Mouse (Mus musculus): ENCODE measurements around the gene Hmga1b. TPM values are rescaled to one million over a fixed set of nuclear protein-coding genes. Genes with fewer than 3 reads are reported as not detected.

The Hmga1b gene
- polyA plus RNA-seq, 1 experiment from 2014 or later = 8.2 TPM

GRCm38 (mm10) chr11:120789355-120789754 is 26.8 kb downstream of the Hmga1b start:
- H3K4me3 ChIP-seq (ENCODE audit: low read depth, low read length) = no peak overlapping the region

GRCm38 (mm10) chr11:120789810-120790209 is 27.2 kb downstream of the Hmga1b start:
- Histone ChIP-seq H3K36me3 (ENCODE audit: control insufficient read depth, insufficient read depth, low read length) (peaks cover 32% of the 10 kb centered on the region), H3K9ac (ENCODE audit: low read length) (no peak overlapping the region), H3K4me2 (no peak overlapping the region), H3K4me3 (ENCODE audit: low read depth, low read length) (no peak overlapping the region), H3K27ac (ENCODE audit: low read depth, low read length) (no peak overlapping the region), H3K27me3 (ENCODE audit: control insufficient read depth, insufficient read depth, low read length) (no peaks in the 10 kb centered on the region), H3K4me1 (ENCODE audit: control insufficient read depth, insufficient read depth, low read length) (peaks cover 6% of the 10 kb centered on the region), H3K9me3 (ENCODE audit: control insufficient read depth, low read length) (no peaks in the 10 kb centered on the region)
- DNase-seq (ENCODE audit: low spot score, missing footprints) (no peak), ATAC-seq (ENCODE audit: low FRiP score) (no peak)
- WGBS = 89% methylated on average over 3 of the region's 3 CpGs

More at GRCm38 (mm10) chr11:120789355-120789754, 26.8 kb downstream of the Hmga1b start:
- H3K27ac ChIP-seq (ENCODE audit: low read depth, low read length) = no peak overlapping the region
- no peak overlapping the region for H3K9ac ChIP-seq (ENCODE audit: low read length)
- DNase-seq (ENCODE audit: low spot score, missing footprints) (no peak), ATAC-seq (ENCODE audit: low FRiP score) (no peak)
- peaks cover 32% of the 10 kb centered on the region for H3K36me3 ChIP-seq (ENCODE audit: control insufficient read depth, insufficient read depth, low read length)
- no peaks in the 10 kb centered on the region for H3K9me3 ChIP-seq (ENCODE audit: control insufficient read depth, low read length)
- H3K4me1 ChIP-seq (ENCODE audit: control insufficient read depth, insufficient read depth, low read length) = peaks cover 7% of the 10 kb centered on the region
- H3K4me2 ChIP-seq = no peak overlapping the region
- 83% methylated on average over 4 of the region's 4 CpGs for WGBS
- no peaks in the 10 kb centered on the region for H3K27me3 ChIP-seq (ENCODE audit: control insufficient read depth, insufficient read depth, low read length)

GRCm38 (mm10) chr11:120792652-120793051 is 30.1 kb downstream of the Hmga1b start:
- DNase-seq (ENCODE audit: low spot score, missing footprints) = no peak
- Histone ChIP-seq H3K4me2 (no peak overlapping the region), H3K27ac (ENCODE audit: low read depth, low read length) (no peak overlapping the region), H3K4me1 (ENCODE audit: control insufficient read depth, insufficient read depth, low read length) (peaks cover 10% of the 10 kb centered on the region), H3K36me3 (ENCODE audit: control insufficient read depth, insufficient read depth, low read length) (peaks cover 32% of the 10 kb centered on the region), H3K27me3 (ENCODE audit: control insufficient read depth, insufficient read depth, low read length) (no peaks in the 10 kb centered on the region), H3K9ac (ENCODE audit: low read length) (no peak overlapping the region), H3K9me3 (ENCODE audit: control insufficient read depth, low read length) (no peaks in the 10 kb centered on the region), H3K4me3 (ENCODE audit: low read depth, low read length) (no peak overlapping the region)
- no peak for ATAC-seq (ENCODE audit: low FRiP score)
- WGBS = 95% methylated on average over 9 of the region's 9 CpGs

GRCm38 (mm10) chr11:120795756-120796613 is 33.4 kb downstream of the Hmga1b start, which contains the start of gene Dus1l:
Dus1l (minus strand) TSS chr11:120796403.
- peak within 1 kb of the TSS; percentile 51 for H3K27ac ChIP-seq (ENCODE audit: low read depth, low read length)
- H3K9ac ChIP-seq (ENCODE audit: low read length) = peak within 1 kb of the TSS; percentile 94
- ATAC-seq (ENCODE audit: low FRiP score) (peak; percentile 90), DNase-seq (ENCODE audit: low spot score, missing footprints) (peak; percentile 100)
- peak within 1 kb of the TSS; percentile 98 for H3K4me3 ChIP-seq (ENCODE audit: low read depth, low read length)
- H3K27me3 ChIP-seq (ENCODE audit: control insufficient read depth, insufficient read depth, low read length) = no peaks in the 10 kb centered on the region
- 3% methylated on average over 59 of the region's 59 CpGs for WGBS
- peaks cover 13% of the 10 kb centered on the region; the same call in 1 of the 2 replicates for H3K36me3 ChIP-seq (ENCODE audit: control insufficient read depth, insufficient read depth, low read length)
- peaks cover 10% of the 10 kb centered on the region for H3K4me1 ChIP-seq (ENCODE audit: control insufficient read depth, insufficient read depth, low read length)
- no peaks in the 10 kb centered on the region for H3K9me3 ChIP-seq (ENCODE audit: control insufficient read depth, low read length)
- H3K4me2 ChIP-seq = peak within 1 kb of the TSS; percentile 97

GRCm38 (mm10) chr11:120796614-120796946 is 34.0 kb downstream of the Hmga1b start:
- Histone ChIP-seq H3K4me1 (ENCODE audit: control insufficient read depth, insufficient read depth, low read length) (peaks cover 10% of the 10 kb centered on the region), H3K4me2 (peak overlapping the region; percentile 97), H3K27me3 (ENCODE audit: control insufficient read depth, insufficient read depth, low read length) (no peaks in the 10 kb centered on the region), H3K27ac (ENCODE audit: low read depth, low read length) (peak overlapping the region; percentile 51), H3K9me3 (ENCODE audit: control insufficient read depth, low read length) (no peaks in the 10 kb centered on the region), H3K4me3 (ENCODE audit: low read depth, low read length) (peak overlapping the region; percentile 98), H3K36me3 (ENCODE audit: control insufficient read depth, insufficient read depth, low read length) (peaks cover 13% of the 10 kb centered on the region; the same call in 1 of the 2 replicates), H3K9ac (ENCODE audit: low read length) (peak overlapping the region; percentile 94)
- WGBS = 33% methylated on average over 8 of the region's 8 CpGs
- DNase-seq (ENCODE audit: low spot score, missing footprints) = no peak
- peak; percentile 41 for ATAC-seq (ENCODE audit: low FRiP score)

- Histone ChIP-seq H3K4me1 (ENCODE audit: control insufficient read depth, insufficient read depth, low read length) (peaks cover 10% of the 10 kb centered on the region), H3K27me3 (ENCODE audit: control insufficient read depth, insufficient read depth, low read length) (no peaks in the 10 kb centered on the region), H3K4me3 (ENCODE audit: low read depth, low read length) (no peak overlapping the region), H3K36me3 (ENCODE audit: control insufficient read depth, insufficient read depth, low read length) (peaks cover 5% of the 10 kb centered on the region; the same call in 1 of the 2 replicates), H3K9me3 (ENCODE audit: control insufficient read depth, low read length) (no peaks in the 10 kb centered on the region), H3K4me2 (no peak overlapping the region), H3K27ac (ENCODE audit: low read depth, low read length) (no peak overlapping the region), H3K9ac (ENCODE audit: low read length) (no peak overlapping the region)
- DNase-seq (ENCODE audit: low spot score, missing footprints) (no peak), ATAC-seq (ENCODE audit: low FRiP score) (no peak)
- WGBS = 92% methylated on average over 3 of the region's 3 CpGs
Observed at GRCm38 (mm10) chr11:120798244-120798643, 35.6 kb downstream of the Hmga1b start.

- Histone ChIP-seq H3K9ac (ENCODE audit: low read length) (no peak overlapping the region; the same call in 1 of the 2 replicates), H3K4me1 (ENCODE audit: control insufficient read depth, insufficient read depth, low read length) (peaks cover 10% of the 10 kb centered on the region), H3K27me3 (ENCODE audit: control insufficient read depth, insufficient read depth, low read length) (no peaks in the 10 kb centered on the region), H3K27ac (ENCODE audit: low read depth, low read length) (no peak overlapping the region), H3K4me2 (no peak overlapping the region), H3K4me3 (ENCODE audit: low read depth, low read length) (no peak overlapping the region), H3K9me3 (ENCODE audit: control insufficient read depth, low read length) (no peaks in the 10 kb centered on the region), H3K36me3 (ENCODE audit: control insufficient read depth, insufficient read depth, low read length) (no peaks in the 10 kb centered on the region)
- no peak for DNase-seq (ENCODE audit: low spot score, missing footprints)
- WGBS = 82% methylated on average over 6 of the region's 6 CpGs
- ATAC-seq (ENCODE audit: low FRiP score) = no peak
Observed at GRCm38 (mm10) chr11:120799316-120799890, 36.8 kb downstream of the Hmga1b start.

- H3K4me1 ChIP-seq (ENCODE audit: control insufficient read depth, insufficient read depth, low read length) = peaks cover 6% of the 10 kb centered on the region
- H3K27me3 ChIP-seq (ENCODE audit: control insufficient read depth, insufficient read depth, low read length) = no peaks in the 10 kb centered on the region
- H3K36me3 ChIP-seq (ENCODE audit: control insufficient read depth, insufficient read depth, low read length) = no peaks in the 10 kb centered on the region
- WGBS = 14% methylated on average over 10 of the region's 10 CpGs
- H3K4me3 ChIP-seq (ENCODE audit: low read depth, low read length) = no peak overlapping the region
- no peak overlapping the region for H3K4me2 ChIP-seq
- no peaks in the 10 kb centered on the region for H3K9me3 ChIP-seq (ENCODE audit: control insufficient read depth, low read length)
- no peak overlapping the region for H3K27ac ChIP-seq (ENCODE audit: low read depth, low read length)
- DNase-seq (ENCODE audit: low spot score, missing footprints) (peak; percentile 98), ATAC-seq (ENCODE audit: low FRiP score) (peak; percentile 70)
- peak overlapping the region; percentile 44; the same call in 1 of the 2 replicates for H3K9ac ChIP-seq (ENCODE audit: low read length)
Observed at GRCm38 (mm10) chr11:120800061-120800904, 37.7 kb downstream of the Hmga1b start.
